Mouse (Mus musculus): ENCODE measurements around the gene Psme1. TPM values are rescaled to one million over a fixed set of nuclear protein-coding genes. Genes with fewer than 3 reads are reported as not detected.

Gene Psme1
- polyA plus RNA-seq (2012; rRNA removed): 62.8 and 71.9 TPM in 2 replicates

- DNase-seq (ENCODE audit: low read depth): peak; percentile 75
Measured at GRCm38 (mm10) chr14:55577871-55578667, at the start of gene Psme1. Gene Psme1 (plus strand): TSS chr14:55578123.

DNA sequence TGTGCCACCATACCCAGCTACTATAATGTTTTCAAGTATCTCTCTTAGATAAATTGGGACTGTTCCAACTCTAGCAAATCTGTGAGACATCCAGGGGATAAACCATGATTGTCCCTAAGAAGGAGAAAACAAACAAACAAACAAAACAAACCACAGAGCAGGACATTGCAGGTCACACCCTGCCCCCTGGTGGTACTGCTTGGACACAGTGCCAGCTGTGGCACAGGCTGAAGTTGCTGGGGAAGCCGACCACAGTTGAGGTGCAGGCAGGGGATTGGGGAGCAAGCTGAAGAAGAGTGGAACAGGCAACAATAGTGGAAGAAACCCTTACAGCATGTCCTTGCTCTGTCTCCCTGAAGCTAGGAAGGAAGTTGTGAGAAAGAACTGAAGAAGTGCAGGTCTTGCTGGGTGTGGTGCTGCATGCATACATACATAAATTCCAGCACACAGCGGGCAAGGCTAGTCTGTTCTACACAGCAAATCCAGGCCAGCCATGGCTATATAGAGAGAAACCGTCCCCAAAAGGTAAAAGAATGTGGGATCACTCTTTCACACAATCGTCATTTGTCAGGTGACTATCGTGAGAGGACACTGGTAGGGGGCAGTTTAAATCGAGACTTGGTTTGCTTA is 41.7 kb upstream of the Psme1 start:
- no peak for DNase-seq (ENCODE audit: low read depth)

- no peak for DNase-seq (ENCODE audit: low read depth)
Measured at GRCm38 (mm10) chr14:55540067-55540786, 37.7 kb upstream of the Psme1 start, which contains the start of gene Pck2. Gene Pck2 (plus strand): TSS chr14:55540266.

DNA sequence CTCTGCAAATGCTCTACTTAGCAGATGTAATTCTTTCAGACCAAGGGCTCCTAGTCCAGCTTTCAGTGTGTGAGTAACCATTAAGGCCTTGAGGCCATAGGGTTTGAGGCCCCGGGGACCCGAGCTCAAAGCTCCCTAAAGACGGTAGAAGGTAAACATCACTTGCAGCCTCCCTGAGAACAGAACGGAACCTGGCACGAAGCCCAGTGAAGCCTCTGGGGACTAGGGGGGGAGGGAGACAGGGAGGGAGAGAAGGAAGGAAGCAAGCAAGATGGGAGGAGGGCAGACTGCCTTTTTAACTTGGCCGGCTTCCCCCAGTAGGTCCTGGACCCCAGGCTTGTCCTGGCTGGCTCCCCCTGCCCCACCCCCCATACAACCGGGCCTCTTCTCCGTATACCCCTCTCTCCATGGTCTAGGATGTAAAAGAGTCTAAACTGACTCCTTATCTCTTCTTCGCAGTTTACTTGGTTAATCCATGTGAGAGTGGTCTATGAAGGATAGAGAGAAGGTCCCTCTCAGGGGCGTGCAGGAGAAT is 37.1 kb upstream of the Psme1 start:
- DNase-seq (ENCODE audit: low read depth): no peak

- no peak for DNase-seq (ENCODE audit: low read depth)
Measured at GRCm38 (mm10) chr14:55542268-55542667, 35.7 kb upstream of the Psme1 start.

DNA sequence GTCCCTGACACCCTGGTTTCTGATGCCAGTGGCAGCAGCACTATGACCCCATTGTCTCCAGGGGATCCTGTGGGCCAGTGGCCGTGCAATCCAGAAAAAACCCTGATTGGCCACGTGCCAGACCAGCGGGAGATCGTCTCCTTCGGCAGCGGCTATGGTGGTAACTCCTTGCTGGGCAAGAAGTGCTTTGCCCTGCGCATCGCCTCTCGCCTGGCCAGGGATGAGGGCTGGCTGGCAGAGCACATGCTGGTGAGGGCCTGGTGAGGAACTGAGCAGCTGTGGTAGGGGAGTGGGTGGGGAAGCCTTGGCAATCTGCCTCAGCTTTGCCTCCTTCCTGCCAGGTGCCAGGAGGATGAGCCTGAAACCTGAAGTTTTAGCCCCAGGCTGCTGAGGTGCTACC is 33.6 kb upstream of the Psme1 start:
- DNase-seq (ENCODE audit: low read depth): no peak

DNA sequence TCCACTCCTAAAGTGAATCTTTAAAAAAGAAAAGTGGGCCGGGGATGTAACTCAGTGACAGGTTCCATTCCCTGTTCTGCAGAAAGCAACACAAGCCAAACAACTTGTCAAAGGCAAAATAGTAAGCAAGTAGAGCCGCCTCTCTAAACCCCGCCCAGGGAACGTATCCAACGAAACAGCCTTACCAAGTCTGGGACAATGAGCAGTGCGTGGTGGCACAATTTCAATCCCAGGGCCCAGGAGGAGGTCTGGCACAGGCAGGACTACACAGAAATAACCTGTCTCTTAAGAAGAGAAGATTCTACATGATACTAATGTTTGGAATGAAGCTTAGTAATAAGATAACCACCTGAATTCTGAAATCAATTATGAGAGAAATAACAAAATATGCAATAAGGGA is 27.7 kb upstream of the Psme1 start:
- no peak for DNase-seq (ENCODE audit: low read depth)

- no peak for DNase-seq (ENCODE audit: low read depth)
Measured at GRCm38 (mm10) chr14:55551347-55551746, 26.6 kb upstream of the Psme1 start.

- DNase-seq (ENCODE audit: low read depth): no peak
Measured at GRCm38 (mm10) chr14:55551794-55552193, 26.1 kb upstream of the Psme1 start.

DNA sequence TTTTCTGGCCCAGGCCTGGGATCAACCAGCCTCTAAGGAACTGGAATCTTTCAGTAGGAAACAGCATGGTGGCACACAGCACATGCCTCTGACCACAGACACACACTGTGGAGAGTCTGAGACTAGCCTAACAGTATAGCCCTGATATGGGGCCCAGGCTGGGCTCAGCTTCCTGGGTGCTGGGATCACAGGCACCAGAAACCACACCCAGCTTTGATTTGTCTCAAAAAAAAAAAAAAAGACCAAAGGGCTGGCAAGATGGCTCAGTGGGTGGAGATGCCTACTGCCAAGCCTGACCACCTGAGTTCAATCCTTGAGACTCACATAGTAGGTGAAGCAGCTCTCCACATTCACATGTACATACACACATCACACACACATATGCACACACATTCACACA is 23.3 kb upstream of the Psme1 start:
- DNase-seq (ENCODE audit: low read depth): no peak

- DNase-seq (ENCODE audit: low read depth): no peak
Measured at GRCm38 (mm10) chr14:55555788-55556187, 22.1 kb upstream of the Psme1 start.

- DNase-seq (ENCODE audit: low read depth): no peak
Measured at GRCm38 (mm10) chr14:55557003-55557402, 20.9 kb upstream of the Psme1 start.

- no peak for DNase-seq (ENCODE audit: low read depth)
Measured at GRCm38 (mm10) chr14:55557587-55557986, 20.3 kb upstream of the Psme1 start.

DNA sequence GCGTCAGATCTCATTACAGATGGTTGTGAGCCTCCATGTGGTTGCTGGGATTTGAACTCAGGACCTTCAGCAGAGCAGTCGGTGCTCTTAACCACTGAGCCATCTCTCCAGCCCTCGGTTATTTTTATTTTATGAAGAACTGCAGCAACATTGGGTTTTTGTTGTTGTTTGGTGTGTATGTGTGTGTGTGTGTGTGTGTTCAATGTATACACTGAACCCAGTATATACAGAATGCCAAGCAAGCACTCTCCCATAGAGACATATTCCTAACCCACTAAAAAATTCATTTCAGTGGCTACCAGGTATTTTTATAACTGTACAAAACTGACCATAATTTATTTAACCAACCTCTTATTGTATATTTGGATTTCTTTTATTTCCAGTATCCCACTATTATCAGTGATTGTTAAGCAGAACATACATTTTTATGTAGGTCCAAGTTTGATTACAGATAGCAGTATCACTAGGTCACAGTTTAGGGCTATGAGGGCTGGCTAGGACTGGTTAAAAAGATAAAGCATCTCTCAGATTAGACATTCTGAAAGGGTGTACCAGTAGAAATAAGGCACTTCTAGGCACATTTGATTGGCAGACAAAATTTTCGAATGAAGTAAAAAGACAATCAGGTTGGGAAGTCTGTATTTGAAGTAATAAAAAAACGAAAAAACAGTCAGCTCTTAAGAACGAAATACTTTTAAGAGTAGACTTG is 19.0 kb upstream of the Psme1 start:
- DNase-seq (ENCODE audit: low read depth): no peak

GRCm38 (mm10) chr14:55559799-55560201 is 18.1 kb upstream of the Psme1 start, which contains the start of gene Dcaf11:
Gene Dcaf11 (plus strand): TSS chr14:55560006.
- DNase-seq (ENCODE audit: low read depth): no peak

GRCm38 (mm10) chr14:55560202-55561073 is 17.5 kb upstream of the Psme1 start, which contains the start of gene A730061H03Rik:
Gene A730061H03Rik (minus strand): TSS chr14:55560406.
- DNase-seq (ENCODE audit: low read depth): peak; percentile 90

GRCm38 (mm10) chr14:55561860-55562259 is 16.1 kb upstream of the Psme1 start:
- DNase-seq (ENCODE audit: low read depth): no peak

GRCm38 (mm10) chr14:55563249-55563648 is 14.7 kb upstream of the Psme1 start:
- no peak for DNase-seq (ENCODE audit: low read depth)

DNA sequence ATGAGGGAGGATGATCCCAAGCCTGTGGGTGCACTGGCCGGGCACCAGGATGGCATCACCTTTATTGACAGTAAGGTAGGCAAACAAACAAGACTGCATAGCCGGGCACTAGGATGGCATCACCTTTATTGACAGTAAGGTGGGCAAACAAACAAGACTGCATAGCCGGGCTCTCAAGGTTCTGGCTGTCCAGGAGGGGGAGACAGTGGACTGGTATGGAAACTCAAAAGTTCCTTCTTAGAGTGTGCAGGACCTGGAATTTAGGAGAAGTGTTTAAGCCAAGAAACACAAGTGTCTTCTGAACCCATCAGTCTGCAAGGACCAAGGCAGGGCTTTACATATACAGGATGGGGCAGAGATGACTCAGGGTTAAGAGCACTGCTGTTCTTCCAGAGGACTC is 12.2 kb upstream of the Psme1 start:
- DNase-seq (ENCODE audit: low read depth): no peak

DNA sequence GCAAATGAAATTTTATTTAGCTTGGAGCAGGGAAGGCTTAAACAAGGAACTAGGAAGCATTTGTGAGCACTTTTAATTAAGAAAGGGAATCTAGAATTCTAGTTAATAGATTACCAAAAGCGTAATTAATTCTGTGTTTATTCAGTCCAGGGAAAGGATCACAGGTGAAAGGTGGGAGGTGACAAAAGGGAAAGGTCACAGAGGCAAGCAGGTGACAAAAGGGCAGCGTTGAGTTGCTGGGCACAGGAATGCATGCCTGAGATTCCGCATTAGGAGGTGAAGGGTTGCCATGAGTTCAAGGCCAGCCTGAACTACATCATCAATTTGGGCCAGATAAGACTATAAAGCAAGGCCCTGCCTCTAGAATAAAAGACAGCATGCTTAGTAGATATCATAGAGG is 10.4 kb upstream of the Psme1 start:
- DNase-seq (ENCODE audit: low read depth): no peak

DNA sequence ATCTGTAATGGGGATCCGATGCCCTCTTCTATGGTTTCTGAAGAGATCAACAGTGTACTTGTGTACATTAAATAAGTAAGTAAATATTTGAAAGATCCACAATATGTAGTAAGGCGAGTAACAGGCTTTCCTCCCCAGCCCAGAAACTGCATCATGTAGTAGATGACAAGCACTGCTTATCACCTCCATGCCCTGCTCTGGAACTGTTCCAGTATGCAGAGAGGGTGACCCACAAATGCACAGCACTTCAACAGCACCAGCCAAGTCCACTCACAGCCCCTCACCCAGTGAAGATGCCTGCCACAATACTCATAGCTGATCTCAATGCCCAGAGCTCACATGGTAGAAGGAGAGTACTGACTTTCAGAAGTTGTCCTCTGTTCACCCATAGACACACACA is 7.3 kb upstream of the Psme1 start:
- DNase-seq (ENCODE audit: low read depth): no peak
